Mouse (Mus musculus): ENCODE measurements around the gene Fosb.

- TF ChIP-seq POLR2A (IDR thresholded peaks at IDR 0.05; ENCODE audit: extremely low read depth, insufficient read depth, low read length) (peak; percentile 73; the same call in 1 of the 2 replicates), CTCF (IDR thresholded peaks at IDR 0.05; ENCODE audit: low read depth, low read length) (no peak)
Measured at GRCm38 (mm10) chr7:19271238-19272172, 38.3 kb downstream of the Fosb start, which contains the start of gene Vasp.

Data from liver, adult 2 months (tissue).